Mouse (Mus musculus): ENCODE data around the gene Clmn.

GRCm38 (mm10) chr12:104765761-104766160 is 99.1 kb downstream of the Clmn start:
- TF ChIP-seq CTCF (conservative IDR thresholded peaks at IDR 0.05; ENCODE audit: insufficient read depth, insufficient read length, low read depth, low read length) (no peak), POLR2A (IDR thresholded peaks at IDR 0.05; ENCODE audit: low read depth, low read length) (no peak)

All from kidney, adult 2 months (tissue).